Mouse (Mus musculus): ENCODE results near the gene Foxa2. TPM values are rescaled to one million over a fixed set of nuclear protein-coding genes. Genes with fewer than 3 reads are reported as not detected.

The Foxa2 gene
- not detected in 2 replicates for total RNA-seq (2015; ENCODE audit: low replicate concordance)
- not detected in 2 replicates for total RNA-seq (2017; ENCODE audit: low replicate concordance)

DNA sequence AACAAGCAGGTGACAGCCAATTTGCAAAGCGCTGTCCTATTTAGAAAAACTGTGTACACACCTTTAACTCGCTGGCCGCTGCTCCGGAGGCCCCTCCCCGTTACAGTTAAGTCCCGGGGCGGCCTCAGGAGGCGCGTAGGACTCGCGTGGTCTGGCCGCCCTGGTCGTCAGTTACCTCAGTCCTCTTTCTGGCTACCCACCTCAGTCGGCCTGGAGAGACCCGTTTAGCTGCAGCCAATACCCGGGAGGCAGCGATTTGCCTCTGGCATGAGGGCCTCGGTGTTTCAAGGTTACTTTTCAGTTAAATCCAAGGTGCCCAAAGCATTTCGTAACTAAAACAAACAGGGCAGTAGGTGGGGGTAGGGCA lies at the start of gene Foxa2:
TSS of gene Foxa2 (minus strand) at position 171 of the 367 bp plus-strand sequence.
- no peak for ATAC-seq (replicated peaks; ENCODE audit: low FRiP score, poor library complexity, severe bottlenecking)

DNA sequence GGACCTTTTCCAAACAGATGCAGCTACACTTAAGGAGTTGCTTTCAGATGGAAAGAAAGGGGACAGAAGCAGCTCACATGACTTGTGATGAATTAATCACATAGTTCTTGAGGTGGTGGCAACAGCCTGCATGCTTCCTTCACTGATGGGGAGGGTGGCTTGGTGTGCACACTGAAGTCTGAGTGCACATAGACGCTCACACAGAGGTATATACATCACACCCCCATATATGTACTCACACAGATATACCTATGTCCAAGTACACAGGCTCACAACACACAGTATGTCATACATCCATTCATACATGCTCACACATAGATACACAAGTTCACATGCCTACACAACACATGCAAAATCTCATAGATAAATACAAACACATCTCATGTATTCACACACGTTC lies 45.3 kb upstream of the Foxa2 start:
- no peak for ATAC-seq (replicated peaks; ENCODE audit: low FRiP score, poor library complexity, severe bottlenecking)

DNA sequence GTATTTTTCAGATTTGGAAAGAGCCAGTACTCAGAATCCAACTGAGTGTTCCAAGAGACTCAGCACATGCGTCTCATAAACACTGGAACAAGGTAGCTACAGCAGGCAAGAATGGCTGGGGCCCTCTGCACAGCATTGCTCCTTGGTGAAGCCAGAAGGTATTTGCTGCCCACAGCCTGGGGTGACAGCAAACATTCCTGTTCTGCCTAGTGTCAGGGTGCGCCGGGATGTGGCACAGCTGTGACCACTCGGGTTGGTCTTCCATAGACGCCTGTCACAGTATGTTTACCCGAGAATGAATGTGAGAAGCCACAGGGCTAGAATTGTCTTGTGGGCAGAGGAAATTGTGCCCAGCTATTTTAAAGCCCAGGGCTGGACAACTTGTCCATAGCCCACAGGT lies 44.9 kb upstream of the Foxa2 start:
- no peak for ATAC-seq (replicated peaks; ENCODE audit: low FRiP score, poor library complexity, severe bottlenecking)

DNA sequence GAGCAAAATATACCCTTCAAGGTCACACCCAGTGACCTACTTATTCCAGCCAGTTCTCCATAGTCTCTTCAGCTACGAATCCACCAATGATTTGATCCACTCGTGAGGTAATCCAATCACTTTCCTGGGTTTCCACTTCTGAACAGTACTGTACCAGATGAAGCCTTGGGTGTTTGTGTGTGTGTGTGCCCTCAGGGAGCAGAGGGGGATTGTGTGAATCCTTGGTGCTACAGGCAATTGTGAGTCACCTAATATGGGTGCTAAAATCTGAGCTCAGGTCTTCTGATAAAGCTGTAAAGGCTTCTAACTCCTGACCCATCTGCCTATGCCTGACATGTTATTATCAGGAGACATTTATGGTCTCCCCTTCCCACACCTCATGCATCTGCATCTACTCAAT lies 43.3 kb upstream of the Foxa2 start:
- ATAC-seq (replicated peaks; ENCODE audit: low FRiP score, poor library complexity, severe bottlenecking) = no peak

DNA sequence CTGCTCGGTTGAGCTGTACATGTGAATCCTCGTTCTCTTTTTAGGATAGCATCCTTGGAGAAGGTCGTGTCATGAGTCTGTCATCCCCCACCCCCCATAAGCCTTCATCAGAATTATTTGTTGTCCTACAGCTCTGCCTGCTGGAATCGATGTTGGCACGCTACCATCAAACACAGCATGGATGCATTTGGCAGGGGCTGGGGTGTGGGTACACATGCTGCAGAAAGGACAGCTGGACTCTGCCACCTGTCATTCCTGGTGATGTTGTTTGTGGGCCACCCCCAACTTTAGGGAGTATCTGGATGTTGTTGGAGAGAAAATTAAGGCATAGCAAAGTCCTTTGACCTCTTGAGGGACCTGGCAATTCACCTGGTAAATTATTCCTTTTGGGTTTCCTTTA lies 38.8 kb upstream of the Foxa2 start:
- no peak for ATAC-seq (replicated peaks; ENCODE audit: low FRiP score, poor library complexity, severe bottlenecking)

DNA sequence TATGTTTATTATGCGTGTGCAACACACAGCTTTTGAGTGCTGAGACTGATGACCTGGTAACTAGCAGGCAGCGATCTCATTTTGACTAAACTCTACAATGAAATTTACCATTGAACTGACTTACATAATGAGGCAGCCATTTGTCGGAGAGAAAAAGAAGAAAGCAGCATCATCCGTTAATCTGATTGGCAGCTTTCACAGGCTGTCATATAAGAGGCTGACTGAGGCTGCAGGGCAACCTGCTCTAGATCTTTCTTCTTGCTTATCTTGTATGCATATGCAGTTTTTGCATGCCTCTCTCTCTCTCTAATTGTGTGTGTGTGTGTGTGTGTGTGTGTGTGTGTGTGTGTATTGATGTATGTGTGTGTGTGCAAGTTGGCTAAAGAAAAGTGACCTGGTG lies 38.4 kb upstream of the Foxa2 start:
- ATAC-seq (replicated peaks; ENCODE audit: low FRiP score, poor library complexity, severe bottlenecking) = no peak

DNA sequence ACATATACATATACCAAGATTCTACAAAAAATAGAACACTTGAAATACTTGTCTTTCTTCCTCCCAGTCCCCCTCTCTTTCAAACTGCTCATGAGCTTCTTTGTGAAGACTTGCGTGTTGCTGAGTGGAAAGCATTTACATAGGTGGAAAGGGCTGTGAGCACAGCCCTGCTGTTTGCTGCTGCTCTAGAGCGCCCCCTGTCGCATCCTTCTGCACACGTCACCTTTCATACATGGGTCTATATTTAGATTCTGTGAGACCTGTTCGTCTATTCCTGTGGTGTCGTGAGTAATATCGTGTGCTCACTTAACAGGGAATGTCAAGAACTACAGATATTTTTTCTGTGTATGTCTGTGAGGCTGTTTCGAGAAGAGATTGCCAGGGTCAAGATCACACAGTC lies 35.5 kb upstream of the Foxa2 start:
- no peak for ATAC-seq (replicated peaks; ENCODE audit: low FRiP score, poor library complexity, severe bottlenecking)

DNA sequence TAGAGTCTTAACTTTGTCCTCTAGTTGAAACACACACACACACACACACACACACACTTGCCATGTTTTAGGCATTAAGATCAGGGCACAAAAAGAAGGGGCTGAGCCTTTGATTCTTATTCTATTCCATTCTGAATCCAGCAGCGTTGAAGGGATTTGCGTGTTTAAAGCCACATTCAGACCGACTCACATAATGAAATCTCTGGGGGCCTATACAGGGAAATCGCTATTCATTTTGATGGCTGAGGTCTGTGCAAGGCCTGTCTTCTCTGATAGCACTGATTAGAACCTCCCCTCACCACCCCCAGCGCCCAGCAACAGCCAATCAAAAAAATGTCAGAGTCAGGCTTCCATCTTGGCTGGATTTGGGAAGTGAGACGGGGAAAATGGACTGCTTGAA lies 13.9 kb upstream of the Foxa2 start:
- no peak for ATAC-seq (replicated peaks; ENCODE audit: low FRiP score, poor library complexity, severe bottlenecking)

DNA sequence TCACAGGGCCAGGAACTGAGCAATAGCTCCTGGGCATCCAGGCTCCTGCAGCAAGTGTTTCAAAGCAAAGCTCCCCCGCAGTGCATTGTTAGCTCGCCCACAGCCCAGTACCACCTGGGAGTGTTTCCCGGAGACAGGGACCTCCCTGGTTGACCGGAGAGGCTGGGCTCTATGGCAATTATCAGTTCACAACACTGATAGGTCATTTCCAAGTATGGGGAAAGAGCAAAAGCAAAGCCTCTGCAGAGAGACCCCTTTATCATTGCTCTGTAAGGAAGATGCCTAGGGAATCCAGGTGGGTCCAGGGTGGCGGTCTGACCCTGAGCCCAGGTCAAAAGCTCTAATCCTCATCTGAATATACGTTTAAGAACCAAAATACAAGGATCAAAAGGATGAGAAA lies 6.6 kb upstream of the Foxa2 start:
- ATAC-seq (replicated peaks; ENCODE audit: low FRiP score, poor library complexity, severe bottlenecking) = no peak

DNA sequence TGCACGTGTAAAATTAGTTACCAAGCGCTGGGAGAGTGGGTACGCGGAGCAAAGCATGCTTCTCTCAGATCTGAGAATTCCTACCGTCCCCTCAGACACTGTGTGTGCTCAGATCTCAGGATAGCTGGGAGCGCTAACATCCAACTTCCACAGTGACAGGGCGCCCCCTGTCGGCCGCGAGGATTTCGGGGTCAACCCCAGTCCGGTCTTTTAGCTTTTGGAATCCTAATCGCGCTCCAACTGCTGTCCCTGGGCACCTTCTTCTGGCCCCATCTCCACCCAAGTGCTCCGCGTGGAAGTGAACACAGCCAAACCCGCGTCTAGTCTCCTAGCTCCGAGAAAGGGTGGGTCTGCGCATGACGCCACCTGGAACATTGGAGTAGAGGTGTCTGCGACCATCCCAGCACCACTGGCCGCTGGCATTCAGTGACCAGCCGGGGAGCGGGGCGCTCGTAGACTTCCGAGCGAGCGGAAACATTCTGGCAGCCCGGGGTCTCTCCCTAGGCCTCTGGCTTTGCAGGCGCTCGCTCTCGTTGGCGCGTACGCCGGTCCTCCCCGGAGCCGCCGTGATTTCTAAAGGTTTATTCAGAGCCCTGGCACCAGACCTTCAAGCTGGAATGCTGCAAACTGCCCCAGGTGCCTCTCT lies 1.8 kb upstream of the Foxa2 start:
- no peak for ATAC-seq (replicated peaks; ENCODE audit: low FRiP score, poor library complexity, severe bottlenecking)

DNA sequence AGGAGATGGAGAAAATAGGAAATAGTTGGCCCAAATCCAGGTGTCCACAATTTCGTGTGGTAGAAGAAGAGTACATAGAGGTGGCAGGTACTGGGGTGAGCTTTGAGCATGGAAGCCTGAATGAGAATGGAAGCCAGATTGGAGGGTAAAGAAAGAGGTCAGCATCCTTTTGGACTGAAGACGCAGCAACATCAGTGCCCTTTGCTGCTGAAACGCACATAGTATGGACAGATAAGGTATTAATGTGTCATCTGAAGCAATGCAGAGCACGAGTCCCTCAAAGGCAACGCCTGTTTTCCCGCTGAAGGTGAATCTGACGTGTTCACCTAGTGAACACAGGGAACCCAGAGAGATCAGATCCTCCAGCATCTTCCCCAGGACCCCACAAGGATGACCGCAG lies 842 bp upstream of the Foxa2 start:
- ATAC-seq (replicated peaks; ENCODE audit: low FRiP score, poor library complexity, severe bottlenecking) = no peak

DNA sequence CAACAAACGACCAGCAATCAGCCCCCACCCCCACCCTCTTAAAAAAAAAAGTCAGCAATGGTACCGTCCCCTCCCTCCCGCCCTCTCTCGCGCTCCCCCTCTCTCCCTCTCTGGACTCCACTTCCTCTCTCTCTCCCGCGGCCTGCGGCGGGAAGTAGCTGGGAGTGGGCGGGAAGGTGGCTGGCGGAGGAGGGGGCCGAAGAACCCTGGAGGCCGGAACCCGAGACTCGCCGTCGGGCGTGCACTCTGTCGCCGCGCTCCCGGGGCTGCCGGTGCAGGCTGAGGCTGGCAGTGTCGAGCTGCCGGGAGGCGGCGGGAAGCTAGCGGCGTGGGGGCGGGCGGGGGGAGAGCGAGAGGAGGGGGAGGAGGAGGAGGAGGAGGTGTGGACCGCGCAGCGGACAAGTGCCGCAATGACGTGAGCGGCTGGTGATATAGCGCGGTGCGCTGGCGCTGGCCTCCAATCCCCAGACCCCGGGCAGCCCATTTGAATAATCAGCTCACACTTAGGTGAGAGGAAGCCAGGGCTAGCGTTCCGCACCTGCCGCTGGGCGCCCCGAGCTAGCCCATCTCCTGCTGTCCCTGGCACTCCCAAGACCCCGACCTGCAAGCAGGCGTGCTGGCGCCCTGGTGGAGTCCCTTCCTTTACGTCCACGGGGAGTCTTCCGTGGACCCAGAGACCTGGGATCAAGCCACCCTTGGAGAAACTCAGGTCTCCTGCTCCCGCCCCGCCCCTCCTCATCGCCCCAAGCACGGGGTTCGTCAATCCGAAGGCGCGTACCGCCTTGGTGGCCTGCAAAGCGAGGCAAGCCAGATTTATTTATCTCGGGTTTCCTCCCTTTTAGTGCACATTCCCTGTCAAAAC lies 601 bp downstream of the Foxa2 start:
- ATAC-seq (replicated peaks; ENCODE audit: low FRiP score, poor library complexity, severe bottlenecking) = no peak

DNA sequence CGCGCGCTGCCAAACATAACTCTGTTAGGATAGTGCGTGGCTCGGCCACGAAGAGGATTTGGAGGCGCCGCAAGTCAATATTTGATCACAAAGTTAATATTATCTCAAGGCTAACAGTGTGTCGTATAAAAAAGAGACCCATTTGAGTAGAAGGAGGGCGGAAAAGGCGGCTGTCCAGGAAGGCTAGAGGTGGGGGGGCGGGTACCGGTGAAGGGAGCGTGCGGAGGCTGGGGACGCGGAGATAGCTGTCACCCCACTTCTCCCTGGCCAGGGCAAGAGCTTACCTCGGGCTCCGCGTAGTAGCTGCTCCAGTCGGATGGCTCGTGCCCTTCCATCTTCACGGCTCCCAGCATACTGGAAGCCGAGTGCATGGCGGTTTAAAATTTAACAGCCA lies 1.2 kb downstream of the Foxa2 start:
- no peak for ATAC-seq (replicated peaks; ENCODE audit: low FRiP score, poor library complexity, severe bottlenecking)

DNA sequence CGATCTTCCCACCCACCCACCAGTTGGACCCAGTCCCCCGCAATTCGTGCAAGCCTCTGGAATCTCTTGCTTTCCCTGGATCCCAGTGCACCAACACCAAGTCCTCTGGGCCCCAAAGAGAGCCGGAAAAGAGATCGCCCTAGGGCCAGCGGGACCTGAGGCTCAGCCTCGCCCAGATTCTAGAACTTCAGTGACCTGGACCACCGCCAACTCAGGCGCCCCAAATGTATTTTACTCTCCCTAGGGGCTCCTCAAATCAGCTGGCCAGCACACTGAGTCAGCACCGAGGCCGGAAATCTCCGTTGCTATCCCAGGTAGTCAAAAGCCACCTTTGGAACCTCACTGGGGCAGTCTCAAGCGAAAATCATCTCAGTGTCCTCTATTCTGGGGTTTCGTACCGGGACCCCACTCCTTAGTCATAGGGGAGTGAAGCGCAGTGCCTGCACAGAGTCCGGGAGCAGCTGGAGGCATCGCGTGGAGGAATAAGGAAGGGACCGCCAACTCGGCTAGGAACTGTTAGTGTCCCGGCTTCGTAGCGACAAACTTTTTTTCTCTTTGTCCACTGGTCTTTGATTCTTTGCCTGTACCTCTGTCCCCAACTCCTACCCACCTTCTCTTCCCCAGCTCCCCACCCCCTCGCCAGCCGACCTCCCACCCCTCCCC lies 1.8 kb downstream of the Foxa2 start:
- no peak for ATAC-seq (replicated peaks; ENCODE audit: low FRiP score, poor library complexity, severe bottlenecking)

DNA sequence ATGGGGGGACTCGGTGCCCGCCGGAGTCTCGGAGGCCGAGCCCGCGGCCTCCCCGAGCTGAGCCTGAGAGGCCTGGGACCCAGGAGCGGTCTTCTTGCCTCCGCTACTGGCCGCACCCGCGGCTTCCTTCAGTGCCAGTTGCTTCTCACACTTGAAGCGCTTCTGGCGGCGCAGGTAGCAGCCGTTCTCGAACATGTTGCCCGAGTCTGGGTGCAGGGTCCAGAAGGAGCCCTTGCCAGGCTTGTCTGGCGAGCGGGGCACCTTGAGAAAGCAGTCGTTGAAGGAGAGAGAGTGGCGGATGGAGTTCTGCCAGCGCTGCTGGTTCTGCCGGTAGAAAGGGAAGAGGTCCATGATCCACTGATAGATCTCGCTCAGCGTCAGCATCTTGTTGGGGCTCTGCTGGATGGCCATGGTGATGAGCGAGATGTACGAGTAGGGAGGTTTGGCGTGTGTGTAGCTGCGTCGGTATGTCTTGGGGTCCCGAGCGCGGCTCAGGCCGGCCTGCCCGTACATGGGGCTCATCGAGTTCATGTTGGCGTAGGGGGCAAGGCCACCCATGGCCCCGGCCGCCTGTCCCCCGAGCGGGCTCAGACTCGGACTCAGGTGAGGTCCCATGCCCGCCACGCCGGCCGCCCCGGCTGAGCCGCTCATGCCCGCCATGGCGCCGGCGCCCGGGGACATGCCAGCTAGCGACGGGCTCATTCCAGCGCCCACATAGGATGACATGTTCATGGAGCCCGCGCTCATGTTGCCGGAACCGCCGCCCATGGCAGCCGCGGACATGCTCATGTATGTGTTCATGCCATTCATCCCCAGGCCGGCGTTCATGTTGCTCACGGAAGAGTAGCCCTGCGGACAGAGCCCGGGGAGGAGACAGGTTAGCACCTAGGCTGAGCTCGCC lies 2.5 kb downstream of the Foxa2 start:
- no peak for ATAC-seq (replicated peaks; ENCODE audit: low FRiP score, poor library complexity, severe bottlenecking)

DNA sequence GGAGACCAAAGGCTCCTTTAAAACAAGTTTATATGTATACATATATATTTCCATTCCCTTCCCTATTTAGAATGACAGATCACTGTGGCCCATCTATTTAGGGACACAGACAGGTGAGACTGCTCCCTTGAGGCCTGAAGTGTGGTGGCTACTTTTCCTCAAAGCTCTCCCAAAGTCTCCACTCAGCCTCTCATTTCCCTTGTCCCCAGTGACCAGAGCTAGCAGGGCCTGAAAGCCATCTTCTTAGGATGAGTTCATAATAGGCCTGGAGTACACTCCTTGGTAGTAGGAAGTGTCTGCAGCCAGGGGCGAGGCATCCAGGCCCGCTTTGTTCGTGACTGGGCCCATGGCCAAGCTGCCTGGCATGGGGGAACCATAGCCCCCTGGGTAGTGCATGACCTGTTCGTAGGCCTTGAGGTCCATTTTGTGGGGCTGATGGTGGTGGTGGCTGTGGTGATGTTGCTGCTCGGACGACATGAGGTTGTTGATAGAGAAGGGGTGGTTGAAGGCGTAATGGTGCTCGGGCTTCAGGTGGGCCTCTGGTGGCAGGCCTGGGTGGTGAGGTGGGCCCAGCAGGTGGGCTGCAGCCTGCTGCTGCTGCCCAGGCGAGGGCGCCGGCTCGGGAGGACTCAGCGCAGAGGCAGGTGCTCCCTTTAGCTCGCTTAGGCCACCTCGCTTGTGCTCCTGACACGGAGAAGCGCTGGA lies 3.3 kb downstream of the Foxa2 start:
- ATAC-seq (replicated peaks; ENCODE audit: low FRiP score, poor library complexity, severe bottlenecking) = no peak

DNA sequence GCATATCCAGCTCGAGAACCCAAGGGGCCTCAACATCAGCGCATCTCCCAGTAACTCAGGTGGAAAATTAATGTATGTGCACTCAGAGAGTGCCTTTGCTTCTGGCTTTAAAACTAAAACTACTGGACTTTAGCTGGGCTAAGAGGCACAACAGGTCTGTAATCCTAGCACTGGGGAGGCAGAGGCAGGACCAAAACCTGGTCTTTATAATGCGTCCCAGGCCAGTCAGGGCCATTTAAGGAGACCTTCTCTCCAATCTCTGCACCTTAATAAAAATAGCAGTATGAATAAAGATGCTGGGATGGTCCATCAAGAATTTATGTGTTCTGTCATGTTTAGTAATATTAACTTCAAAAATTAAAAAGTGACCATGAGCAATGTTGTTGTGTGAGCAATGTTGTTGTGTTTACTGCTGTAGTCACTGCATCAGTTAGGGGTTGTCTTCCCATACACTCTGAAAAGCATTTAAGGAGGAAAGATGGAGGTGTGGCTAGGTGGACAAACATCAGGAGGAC lies 4.6 kb downstream of the Foxa2 start:
- ATAC-seq (replicated peaks; ENCODE audit: low FRiP score, poor library complexity, severe bottlenecking) = no peak

DNA sequence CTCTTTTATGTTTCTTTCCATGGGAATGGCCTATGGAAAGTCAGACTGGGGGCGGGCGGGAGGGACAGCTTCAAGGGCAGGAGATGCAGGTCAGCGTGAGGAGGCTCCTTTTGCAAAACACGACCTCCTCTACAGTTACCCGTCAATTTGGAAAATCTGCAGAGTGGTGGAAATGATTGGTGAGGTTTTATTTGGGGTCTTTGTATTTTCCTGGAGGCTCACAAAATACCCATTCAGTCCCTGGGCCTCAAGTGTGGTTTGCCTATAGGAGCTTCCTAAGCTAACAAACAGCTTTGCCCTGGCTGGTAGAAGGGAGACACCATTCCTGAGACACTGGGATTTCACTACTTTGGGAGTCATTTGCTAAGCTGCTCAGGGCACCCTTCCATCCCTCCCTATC lies 5.4 kb downstream of the Foxa2 start:
- ATAC-seq (replicated peaks; ENCODE audit: low FRiP score, poor library complexity, severe bottlenecking) = no peak

All from erythroid progenitor cell, adult 5-6 weeks (primary cell).